Mouse (Mus musculus) spleen, postnatal 14 days (tissue): ENCODE measurements at regions not wholly inside any gene's neighbourhood (a gene's known extent, or its start where the extent isn't known, plus 50 kb on each side); places are given as distances from the start of the nearest gene placed in this dataset.

Source experiments
- DNase-seq, 2 experiments: peaks; one replicate each; pipeline ENCODE4 v3.0.0; 2021 to 2022; ENCODE audit warnings: low spot score in 2 of 2

DNA sequence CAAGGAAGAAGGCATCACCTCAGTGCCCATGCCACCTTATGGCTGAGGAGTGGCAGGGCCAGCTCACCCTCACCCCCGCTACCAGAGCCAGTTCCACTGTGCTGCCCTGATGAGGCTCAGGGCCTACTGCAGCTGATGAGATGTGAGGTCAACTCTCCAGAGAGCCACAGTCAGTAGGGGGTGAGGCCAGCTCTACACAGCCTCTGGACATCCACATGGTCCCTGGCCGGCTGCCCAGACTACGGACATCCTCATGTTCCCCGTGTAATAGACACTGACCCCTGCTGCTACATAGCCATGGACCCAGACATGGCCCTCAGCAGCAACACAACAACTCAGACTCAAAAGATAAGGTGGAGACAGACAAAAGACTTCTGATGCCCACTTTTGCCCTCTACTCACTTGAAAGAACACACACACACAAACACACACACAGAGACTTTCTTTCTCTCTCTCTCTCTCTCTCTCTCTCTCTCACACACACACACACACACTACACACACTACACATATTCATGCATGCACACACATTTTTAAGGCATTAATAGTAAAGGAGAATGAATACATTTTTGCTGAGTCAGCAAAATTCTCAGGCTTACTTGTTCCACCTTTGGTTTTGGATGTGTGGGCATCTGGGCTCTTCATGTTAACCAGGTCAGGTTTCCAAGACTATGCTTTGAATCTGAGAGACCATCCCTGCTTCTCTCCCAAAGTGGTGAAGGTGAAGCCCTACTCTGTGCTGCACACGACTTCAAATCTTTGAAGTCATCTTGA is 604.4 kb upstream of the Nrp1 start:
- DNase-seq, result no peak

DNA sequence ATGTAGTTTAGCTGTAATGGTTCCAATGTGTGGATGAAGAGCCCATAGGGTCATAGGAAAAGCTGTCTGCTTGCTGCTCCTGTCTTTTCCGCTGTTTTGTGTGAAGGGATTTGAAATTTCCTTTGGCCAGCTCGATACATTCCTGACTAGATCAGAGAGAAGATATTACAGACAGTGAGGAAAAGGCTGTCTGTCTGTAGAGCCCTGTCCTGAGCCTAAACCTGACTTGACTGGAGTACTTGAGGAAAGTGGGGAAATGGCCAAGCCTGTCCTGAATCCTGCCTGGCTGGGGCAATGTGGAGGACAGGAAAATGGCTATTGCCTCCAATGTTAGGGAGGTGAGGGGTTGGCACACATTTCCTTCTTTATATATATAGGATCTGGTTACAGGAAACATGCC is 601.0 kb upstream of the Nrp1 start:
- no peak for DNase-seq

DNA sequence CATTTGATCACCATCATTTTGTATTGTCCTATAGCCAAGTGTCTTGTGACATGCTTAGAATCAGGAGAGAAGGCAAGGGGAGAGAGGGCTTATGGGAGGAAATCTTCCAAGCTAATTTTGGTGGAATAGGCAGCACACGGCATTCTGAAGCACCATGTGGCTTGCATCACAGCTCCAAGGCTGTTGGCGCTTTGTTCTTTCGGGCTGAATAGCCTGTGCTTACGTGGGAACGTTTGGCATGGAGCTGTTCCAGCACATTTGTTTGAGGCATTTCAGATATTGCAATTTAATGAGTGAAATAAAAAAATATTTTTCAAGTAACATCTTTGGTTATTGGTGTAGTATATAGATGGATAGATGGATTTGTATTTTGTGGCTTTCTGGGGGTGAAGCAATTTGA is 598.5 kb upstream of the Nrp1 start:
- DNase-seq, result no peak

DNA sequence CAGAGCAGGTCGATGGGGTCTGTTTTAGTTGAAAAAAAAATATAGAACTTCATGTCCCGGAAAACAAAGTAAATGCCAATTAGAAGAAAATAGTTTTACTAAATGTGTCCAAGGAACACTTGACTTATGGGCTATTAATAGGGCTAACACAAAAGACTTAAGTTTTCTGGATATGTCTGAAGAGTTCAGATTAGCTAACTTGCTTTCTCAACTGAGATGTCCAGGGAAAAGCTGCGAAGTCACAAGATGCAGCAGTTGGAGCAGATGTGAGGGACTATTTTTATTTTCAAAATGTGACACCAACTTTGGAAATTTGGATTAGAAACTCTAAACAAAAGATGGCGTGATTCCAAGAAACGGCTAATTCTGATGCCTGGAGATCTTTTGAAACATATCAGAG is 593.2 kb upstream of the Nrp1 start:
- DNase-seq, result no peak

DNA sequence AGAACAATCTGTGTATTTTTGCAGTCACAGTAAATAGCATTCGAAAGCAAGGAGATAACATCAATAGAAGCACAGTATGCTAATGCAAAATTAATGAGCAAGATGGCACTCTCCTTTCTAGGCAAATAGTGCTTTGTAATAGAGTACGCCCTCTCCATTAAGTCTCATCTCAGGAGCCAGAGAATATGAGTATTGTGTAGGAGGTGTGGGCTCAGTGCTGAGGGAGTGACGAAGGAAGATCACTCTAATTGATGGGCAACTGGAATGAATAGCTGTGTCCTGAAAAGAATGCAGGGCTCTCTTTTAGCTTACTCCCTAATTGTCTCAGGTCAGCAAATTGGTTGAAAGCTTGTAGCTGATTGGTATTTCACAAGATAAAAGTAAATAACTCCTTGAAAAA is 590.1 kb upstream of the Nrp1 start:
- no peak for DNase-seq

DNA sequence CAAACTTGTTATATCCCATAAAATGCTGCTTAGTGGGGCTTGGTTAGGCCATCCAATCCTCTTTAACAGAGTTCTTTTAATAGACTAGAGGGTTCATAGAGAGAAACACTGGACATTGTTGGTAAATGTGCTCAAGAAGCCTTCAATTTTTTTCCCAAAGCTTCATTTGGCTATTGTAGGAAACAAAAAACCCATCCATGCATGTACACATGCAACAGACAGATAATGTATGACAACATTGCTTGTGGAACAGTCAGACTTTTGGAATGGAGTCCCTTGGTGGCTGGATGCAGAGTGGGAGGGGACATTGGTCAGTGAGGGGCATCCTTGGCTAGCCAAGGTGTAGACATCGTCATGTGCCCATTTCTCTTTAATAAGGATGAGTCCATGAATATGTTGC is 588.8 kb upstream of the Nrp1 start:
- no peak for DNase-seq

DNA sequence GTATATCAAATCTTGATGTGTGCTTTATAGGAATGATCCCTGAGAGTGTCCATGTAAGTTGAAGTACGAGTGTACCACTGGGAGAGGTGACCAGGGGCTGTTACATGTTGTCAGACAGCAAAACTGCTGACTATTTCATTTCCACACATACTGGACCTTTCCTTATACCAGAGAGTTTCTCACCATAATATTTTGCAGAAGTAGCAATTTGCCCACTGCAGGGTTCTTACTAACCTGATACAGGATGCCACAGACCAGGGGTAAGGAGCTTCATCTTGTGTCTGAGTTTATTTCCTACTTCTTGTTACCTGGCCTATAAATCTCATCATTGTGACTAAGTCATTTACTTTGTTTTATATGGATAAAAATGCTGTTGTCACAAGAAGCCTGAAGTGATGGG is 586.6 kb upstream of the Nrp1 start:
- no peak for DNase-seq

DNA sequence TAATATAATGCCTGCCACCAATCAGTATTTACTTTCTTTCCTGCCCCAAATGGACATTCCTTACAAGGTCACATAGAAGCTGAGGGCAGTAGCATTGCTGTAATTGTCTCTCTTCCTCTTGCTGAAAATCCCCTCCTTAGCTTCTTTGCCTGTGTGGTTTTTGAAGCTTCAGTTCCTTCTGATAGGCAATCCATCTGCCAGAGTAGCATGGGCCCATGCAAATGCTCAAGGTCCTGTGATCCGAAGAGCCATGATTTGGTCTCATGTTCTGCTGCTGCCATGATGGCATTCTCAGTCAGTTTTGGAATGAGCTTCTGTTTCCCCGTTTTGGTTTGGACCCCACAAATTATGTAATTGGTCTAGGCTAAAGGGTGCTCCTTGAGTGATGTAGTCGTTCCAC is 586.0 kb upstream of the Nrp1 start:
- DNase-seq, result no peak

DNA sequence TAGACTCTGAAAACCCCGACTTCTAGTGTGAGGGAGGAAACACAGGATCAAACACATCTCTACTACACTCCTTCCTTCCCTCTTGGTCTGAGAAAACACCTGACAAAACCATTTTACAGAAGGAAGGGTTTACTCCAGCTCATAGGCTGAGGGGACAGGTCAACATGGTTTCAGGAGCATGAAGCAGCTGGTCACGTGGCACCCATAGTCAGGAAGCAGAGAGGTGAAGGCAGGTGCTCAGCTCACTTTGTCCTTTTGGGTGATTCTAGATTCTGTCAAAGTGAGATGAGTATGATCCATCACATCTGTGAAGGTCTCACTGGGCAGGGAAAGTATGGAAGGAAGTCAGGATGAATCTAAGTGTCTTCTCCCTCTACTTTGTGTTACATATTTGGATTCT is 585.5 kb upstream of the Nrp1 start:
- no peak for DNase-seq

DNA sequence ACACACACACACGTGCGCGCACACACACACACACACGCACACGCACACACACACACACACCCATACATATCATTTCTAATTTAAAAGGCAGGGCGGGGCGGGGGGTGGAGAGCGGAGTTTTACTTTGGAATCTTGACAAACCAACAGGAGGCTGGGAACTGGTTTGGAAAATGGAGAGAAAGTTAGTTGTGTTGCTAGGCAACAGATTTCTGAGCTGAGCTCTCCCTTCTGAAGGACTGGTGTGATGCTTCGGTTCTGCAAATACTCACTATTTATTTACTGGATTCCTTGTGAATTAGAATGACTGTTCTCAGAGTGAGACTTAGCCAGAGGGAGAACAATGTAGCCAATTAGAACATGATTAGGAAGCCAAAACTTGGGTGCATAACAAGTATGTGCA is 583.8 kb upstream of the Nrp1 start:
- DNase-seq, result no peak

DNA sequence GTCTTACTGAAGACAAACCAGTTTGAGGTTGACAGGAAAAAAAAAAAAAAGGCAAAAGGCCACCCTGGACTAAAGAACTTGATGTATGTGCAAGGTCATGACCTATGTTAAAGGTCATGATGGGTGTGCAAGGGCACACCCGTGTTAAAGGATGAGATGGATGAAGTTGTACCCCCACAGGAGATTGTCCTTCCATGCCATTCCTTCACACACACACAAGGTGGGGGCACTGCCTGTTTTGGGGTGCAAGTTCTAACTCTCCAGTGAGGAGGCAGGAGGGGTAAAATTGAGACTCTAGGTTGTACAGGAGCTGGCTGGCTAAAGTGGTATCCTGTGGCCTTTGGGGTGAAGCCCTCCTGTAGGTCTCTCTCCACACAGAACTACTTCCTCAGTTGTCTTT is 583.2 kb upstream of the Nrp1 start:
- no peak for DNase-seq

DNA sequence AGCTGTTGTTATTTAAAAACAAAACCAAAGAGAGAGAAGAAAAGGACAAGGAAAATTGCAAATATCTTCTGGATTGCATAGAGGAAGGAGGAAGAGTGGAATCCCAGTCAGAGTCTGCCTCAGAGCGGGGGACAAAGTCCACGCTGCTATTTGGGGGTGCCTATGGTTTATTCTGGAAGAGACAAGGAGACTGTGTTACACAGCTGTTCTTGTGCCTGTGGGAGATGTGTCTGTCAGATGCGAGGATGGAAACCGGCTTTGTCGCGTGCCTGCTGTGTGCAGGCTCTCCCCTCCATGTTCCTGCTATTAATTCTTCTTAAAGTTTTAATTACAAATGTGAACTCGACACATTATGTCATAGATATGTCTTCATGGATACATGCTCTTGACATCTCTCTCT is 582.7 kb upstream of the Nrp1 start:
- no peak for DNase-seq

DNA sequence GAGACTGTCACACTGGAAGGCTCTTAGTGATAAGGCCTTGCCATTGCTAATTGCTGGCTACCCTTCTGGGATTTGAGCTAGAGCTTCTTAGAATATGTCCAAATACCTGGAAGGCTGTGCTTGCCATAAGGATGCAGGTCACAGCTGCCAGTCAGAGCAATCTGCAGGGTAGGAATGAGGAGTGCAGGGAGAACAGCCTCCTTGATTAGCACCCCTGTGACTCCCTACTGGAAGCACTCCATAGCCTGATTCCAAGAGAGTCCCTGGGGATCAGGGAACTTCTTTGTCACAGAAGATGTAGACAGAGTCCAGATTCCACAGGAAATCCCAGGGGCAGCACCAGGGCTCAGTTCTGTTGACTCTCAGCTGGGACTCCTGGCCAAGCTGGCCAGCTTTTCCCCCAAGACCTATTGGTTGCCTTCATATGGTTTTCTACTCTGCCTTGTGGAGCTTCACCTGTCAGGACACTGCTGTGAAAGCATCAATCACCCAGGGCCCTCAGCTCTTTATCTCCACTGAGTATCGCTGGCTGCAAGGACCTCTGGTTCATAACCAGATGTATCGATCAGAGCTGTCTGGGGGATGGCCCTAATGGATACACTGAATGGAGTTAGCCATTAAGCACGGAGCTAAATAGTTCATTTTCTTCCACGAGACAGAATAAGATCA is 579.9 kb upstream of the Nrp1 start:
- no peak for DNase-seq

DNA sequence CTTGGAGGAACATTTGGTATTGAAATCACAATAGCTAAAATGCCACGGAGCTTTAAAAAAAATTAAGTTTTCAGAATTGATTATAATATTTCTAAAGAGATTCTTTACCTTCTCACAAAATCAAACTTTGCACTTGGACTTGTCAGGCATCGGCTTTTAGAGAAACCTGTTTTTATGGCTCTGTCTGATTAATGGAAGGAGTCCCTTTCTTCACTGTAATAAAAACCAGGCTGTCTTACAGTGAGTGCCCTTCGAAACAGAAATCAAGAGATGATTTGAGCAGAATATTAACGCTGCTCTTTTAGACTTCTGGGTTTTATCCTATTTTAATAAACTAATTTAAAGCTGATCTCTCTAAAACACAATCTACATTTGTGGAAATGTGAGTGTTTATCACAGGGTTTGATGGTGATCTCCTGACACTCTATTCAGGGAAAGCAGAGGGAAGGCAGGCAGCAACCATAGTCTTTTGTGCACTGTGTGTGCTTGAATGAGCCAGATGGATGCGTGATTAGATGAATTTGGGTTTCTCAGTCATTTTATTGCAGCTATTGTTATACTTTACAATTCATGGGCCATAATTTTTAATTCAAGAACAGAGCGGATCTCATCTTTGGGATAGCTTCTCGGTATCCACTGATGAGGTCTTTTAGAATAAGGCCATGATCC is 579.2 kb upstream of the Nrp1 start:
- DNase-seq, result no peak

DNA sequence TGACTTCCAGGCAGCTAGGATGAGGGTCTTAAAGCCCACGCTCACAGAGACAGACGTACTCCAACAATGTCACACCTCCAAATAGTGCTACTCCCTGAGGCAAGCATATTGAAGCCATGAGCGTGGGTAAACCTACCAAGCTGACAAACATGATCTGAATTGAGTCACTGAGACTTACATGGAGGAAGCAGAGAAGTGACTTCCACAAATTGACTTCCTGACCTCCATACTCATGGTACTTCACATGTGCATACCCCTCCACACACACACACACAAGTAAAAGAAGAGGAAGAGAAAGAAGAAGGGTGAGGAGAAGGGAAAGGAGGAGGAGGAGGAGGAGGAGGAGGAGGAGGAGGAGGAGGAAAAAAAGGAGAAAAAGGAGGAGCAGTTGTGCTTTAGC is 577.8 kb upstream of the Nrp1 start:
- no peak for DNase-seq

DNA sequence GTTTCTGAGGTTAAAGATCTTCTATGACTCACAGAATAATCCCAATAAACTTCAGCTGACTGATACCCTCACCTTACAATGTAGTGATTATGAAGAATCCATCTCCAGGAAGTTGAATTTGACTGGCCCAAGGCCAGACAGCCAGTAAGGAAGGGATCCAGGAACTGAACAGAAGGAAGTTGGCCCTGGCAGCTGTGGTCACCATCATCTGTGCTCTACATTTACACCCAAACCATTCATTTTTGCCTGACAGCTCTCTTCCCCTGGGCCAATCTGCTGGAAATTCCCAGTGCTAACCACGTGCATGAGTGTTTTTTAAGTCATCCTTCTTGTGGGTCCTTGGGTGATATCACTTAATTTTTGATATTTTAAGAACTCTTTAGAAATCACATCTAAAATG is 577.4 kb upstream of the Nrp1 start:
- no peak for DNase-seq

DNA sequence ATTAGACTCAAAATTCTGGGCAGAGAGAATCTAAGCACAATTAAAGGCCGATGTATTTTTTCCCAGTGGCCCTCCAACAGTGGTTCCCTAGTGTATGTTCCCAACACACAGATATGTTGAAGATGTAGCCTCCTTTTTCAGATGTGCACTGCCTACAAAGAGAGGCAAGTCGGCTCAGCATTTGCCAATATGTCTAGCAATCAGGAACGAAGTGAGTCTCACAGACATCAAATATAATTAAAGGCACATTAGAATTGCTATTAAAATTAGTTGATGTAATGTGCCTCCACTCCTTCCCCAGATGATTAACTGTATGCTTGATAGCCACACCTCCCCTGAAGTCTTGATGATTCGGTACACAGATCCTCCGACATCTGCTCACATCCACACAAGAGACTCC is 565.8 kb upstream of the Nrp1 start:
- no peak for DNase-seq

DNA sequence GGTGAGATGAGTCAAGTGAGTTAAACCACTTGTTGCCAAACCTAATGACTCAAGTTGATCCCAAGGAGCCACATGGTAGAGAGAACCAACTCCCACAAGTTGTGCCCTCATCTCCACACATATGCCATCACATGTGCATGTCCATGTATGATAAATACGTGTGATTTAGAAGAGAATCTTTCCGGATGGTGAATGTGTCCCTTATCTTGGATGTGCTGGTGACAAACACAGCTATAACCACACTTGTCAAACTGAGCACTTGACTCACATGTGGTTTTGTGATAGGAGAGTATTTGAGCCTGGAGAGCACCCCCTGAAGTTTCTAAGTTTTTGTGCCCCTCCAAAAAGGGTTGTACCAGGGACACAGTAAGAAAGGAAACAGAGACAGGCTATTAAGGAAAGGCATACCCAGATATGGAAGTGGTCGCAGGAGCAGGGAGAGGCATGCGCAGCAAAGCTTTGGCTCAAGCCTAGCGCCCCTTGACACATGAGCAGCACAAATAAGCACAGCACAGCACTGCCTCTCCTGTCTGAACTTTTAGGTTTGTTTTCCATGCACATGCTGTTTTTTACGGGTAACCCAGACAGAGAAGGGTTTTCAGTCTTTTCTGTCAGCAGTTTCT is 558.4 kb upstream of the Nrp1 start:
- DNase-seq, result no peak

DNA sequence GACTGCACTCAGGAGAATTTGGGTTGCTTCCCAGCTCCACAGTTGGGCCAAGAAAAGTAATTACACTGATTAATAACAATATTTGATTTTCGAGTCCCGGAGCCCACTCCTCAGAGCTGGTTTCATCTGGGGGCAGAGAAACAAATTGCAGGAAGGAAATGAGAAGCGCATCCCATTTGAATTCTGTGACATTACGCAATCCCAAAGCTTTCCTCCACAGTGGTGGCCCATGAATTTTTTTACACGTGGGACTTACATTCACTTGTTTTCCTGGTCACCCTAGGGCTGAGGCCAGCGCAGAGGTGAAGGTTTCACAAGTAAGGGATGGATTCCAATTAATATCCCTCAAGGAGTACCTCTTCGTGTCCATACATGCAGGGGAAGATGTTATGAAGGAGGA is 556.3 kb upstream of the Nrp1 start:
- no peak for DNase-seq

DNA sequence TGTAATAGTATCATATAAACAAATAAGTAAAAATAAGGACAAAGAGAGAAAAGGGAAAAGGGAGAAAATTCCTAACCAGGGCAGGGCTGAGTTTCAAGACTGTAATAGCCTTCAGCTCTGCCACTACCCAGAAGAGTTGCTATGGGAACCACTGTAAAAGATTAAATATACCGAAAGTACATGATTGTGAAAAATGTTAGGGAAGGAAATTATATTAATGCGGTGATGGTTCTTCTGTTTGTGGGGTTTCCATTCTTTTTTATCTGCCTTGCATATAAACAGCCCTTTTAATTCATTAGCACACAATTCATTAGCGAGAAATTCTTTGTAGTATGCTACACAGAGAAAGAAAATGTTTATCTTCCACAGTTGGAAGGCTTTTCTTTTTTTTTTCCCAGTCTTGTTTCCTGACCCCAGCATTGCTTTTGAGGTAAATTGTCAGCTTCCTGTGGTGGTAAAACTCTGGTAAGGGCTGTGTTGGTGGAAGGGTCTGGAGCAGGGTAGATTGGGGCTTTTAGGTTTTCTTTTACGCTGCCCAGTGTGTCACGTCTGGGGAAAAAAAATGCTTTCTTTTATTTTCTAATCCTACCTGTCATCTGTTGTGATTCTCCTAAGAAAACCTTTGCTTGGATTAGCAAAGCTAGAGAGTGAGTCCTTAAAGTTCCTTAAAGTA is 555.6 kb upstream of the Nrp1 start:
- DNase-seq, result no peak

DNA sequence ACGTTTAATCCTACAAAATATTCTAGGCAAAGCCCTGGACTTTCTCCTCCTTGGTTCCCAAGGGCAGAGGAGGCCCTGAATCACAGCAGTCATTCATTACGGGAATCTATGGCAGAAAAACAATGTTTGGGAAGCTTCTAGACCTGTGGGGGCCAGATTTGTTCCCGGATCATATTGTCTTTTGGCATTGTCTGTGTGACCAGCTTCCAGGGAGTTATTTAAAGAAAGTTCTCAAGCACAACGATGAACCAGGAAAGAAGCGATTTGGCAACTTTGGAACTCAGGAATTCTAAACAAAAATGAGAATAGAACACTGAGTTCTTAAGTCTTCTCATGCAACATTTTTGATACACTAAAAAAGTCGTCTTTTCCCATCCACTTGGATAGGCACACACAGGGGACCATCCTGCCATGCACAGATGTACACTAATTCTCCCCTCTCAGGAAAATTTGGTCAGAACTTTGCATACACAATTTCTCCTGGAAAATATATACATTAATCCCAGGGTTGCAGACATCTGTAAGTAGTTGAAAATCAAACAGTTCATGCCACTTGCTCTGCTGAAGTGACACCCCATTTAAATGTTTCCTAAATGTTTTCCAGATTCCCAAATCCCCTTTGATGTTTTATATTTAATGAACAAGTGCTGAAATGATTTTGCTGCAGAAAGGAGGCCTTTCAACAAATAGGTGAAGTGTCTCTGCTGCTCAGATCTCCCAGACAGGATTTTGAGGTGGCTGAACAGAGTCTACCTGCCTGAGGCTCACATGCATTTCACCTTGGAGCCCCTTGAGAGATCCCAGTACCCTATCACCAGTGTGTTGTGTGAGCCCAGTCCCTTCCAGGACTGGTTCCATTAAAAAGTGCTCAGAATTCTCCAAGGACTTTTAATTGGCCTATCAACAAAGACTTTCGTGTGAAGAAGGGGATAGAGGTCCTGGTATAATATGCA is 548.9 kb upstream of the Nrp1 start:
- DNase-seq, result no peak
